Mouse (Mus musculus): ENCODE results near the gene Srd5a1. TPM values are rescaled to one million over a fixed set of nuclear protein-coding genes. Genes with fewer than 3 reads are reported as not detected.
A peak's percentile ranks its signal among the peaks of the same experiment; 100 is the strongest.

The Srd5a1 gene
- polyA plus RNA-seq, 1 experiment from 2014 or later: 24.5 TPM

DNA sequence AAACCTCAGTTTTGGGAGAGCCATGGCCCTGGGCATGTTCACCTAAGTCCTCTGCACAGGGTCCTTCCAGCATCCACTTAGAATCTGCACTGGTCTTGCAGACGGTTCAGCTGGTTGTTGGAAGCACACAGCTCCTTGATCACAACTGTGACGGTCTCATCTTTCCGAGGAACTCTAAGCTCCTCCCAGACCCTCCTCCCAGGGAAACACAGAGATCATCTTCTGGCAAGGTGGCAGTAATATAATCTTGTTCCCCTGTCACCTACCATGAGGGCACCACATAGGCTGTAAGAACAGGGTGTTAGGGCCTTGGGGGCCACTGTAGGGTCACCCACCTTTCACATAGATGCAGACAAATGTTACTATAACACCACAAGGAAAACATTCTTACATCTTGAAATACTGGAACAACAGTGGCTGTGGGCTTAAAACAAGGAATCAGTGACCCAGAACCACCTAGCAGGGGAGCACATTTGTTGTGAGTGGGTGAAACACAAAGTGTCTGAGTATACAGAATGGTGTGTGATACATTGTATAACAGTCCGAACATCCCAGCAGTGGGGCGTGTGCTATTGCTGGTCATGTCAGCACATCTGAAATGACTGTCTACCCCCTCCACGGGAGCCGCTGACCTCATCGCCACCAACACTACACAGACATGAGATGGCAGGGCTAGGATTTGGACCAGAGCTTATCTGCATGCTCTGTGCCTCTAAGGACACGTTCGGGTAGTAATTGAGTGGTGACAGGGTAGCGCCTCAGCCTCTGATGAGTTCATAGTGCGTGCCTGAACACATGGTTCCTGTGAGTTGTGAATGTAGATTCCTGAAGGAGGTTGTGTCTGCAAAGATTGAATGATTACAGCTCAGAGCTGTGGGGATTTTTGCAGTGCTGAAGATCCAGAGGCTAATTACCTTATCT, 48.3 kb downstream of the Srd5a1 start:
- no peaks in the 10 kb centered on the region for H3K27me3 ChIP-seq
- H3K4me2 ChIP-seq: no peak overlapping the region
- peaks cover 15% of the 10 kb centered on the region for H3K4me1 ChIP-seq (replicated peaks)
- ATAC-seq (ENCODE audit: low FRiP score): no peak
- H3K36me3 ChIP-seq: no peaks in the 10 kb centered on the region
- H3K4me3 ChIP-seq: no peak overlapping the region
- no peak overlapping the region for H3K27ac ChIP-seq
- no peak overlapping the region for H3K9ac ChIP-seq
- WGBS: 76% methylated on average over 12 of the region's 12 CpGs
- H3K9me3 ChIP-seq: no peaks in the 10 kb centered on the region

DNA sequence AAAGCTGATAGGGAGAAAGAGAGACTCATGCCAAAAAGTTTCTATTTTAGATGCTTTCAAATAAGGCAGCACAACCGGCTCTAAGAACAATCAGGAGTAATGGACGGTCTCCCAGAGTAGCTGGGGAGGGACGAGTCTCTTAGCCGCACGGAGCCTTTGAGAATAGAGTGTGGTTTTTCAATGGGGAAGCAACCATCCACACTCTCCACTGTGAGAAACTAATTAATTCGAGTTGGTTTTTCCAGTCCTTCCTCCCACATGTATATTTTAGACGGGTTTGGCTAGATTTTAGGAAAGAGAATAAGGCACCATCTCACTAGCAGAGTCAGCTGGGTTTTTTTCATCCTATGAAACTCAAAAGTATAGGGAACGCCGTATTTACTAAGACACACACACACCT, 49.2 kb downstream of the Srd5a1 start:
- Histone ChIP-seq H3K4me1 (replicated peaks) (peaks cover 16% of the 10 kb centered on the region), H3K27ac (no peak overlapping the region), H3K27me3 (no peaks in the 10 kb centered on the region), H3K4me2 (no peak overlapping the region), H3K4me3 (no peak overlapping the region), H3K36me3 (no peaks in the 10 kb centered on the region), H3K9ac (no peak overlapping the region), H3K9me3 (no peaks in the 10 kb centered on the region)
- no peak for ATAC-seq (ENCODE audit: low FRiP score)
- WGBS: 79% methylated on average over 9 of the region's 9 CpGs

DNA sequence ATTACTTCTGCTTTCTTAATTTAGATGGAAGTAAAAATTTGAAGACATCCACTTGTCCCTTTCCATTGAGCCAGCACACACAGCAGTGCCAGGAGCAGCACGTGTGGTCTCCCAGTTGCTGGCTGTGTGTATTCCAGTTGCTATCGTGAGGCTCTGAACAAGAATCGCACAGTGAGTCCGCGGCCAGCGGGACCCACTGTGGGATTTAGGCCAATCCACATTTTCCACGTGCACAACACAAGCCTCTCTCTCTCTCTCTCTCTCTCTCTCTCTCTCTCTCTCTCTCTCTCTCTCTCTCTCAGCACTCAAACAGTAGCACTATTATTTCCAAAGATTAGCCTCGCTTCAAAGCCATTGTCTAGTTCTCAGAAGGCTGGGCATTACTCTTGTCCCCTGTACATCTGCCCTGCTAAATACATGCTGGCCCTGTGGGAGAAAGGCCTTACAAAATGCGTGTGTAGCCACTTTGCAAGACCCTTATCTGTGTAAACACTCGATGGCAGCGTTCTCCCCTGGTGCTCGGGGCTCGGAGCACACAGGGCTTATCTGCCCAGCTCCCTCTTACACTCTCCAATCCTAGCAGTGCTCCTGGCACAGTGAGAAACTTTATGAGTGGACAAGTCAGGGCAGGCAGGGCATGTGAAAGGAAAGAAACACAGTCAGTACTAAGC, 51.8 kb downstream of the Srd5a1 start:
- peak; percentile 61 for ATAC-seq (ENCODE audit: low FRiP score)
- no peak overlapping the region for H3K27ac ChIP-seq
- H3K4me3 ChIP-seq: no peak overlapping the region
- no peaks in the 10 kb centered on the region for H3K9me3 ChIP-seq
- no peak overlapping the region for H3K4me2 ChIP-seq
- peaks cover 16% of the 10 kb centered on the region for H3K4me1 ChIP-seq (replicated peaks)
- H3K27me3 ChIP-seq: no peaks in the 10 kb centered on the region
- WGBS: 34% methylated on average over 13 of the region's 13 CpGs
- no peak overlapping the region for H3K9ac ChIP-seq
- H3K36me3 ChIP-seq: no peaks in the 10 kb centered on the region

DNA sequence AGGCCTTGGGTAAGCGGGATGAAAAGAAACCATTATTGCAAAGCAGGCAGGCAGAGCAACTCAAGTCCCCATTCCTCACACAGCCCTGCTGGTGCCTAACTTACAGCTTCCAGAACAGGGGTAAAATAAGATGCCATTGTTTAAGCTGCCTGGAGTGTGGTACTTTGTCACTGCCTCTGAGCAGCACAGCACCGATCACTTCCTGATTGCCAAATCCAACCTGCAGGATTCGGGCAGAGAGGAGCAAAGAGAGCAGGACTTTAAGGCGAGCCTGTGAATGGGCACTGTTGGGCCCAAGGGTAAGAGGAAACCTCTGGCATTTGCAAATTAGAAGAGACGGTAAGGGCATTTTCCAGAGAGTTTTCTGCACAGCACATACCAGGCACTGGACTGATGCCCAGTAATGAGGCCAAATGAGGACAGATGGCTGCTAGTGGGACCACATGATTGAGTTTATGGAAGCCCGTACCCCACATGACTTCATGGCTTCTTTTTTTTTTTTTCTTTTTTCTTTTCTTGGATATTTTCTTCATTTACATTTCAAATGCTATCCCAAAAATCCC, 53.1 kb downstream of the Srd5a1 start:
- no peak overlapping the region for H3K4me3 ChIP-seq
- no peak overlapping the region for H3K4me2 ChIP-seq
- H3K27ac ChIP-seq: no peak overlapping the region
- H3K9ac ChIP-seq: no peak overlapping the region
- no peak for ATAC-seq (ENCODE audit: low FRiP score)
- 75% methylated on average over 6 of the region's 6 CpGs for WGBS
- H3K36me3 ChIP-seq: no peaks in the 10 kb centered on the region
- no peaks in the 10 kb centered on the region for H3K9me3 ChIP-seq
- no peaks in the 10 kb centered on the region for H3K27me3 ChIP-seq
- peaks cover 16% of the 10 kb centered on the region for H3K4me1 ChIP-seq (replicated peaks)

DNA sequence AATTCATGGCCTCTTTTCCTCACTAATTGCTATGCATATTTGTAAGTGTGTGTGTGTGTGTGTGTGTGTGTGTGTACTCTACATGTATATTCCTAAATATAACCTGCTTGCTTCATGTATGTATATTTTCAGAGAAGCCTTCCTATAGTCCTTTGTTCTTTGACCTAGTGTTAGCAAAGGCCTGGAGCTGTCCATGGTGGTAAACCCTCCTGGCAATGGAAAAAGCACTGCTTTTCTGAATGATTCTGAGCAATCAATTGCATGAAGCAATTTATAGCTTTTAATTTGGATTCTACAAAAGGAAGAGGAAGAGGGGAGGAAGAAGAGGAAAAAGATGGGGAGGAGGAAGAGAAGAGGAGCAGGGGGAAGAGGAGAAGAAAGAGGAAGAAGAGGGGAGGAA, 54.5 kb downstream of the Srd5a1 start:
- Histone ChIP-seq H3K36me3 (no peaks in the 10 kb centered on the region), H3K4me2 (no peak overlapping the region), H3K9ac (no peak overlapping the region), H3K9me3 (no peaks in the 10 kb centered on the region), H3K4me3 (no peak overlapping the region), H3K4me1 (replicated peaks) (peaks cover 16% of the 10 kb centered on the region), H3K27me3 (no peaks in the 10 kb centered on the region), H3K27ac (no peak overlapping the region)
- ATAC-seq (ENCODE audit: low FRiP score): no peak

DNA sequence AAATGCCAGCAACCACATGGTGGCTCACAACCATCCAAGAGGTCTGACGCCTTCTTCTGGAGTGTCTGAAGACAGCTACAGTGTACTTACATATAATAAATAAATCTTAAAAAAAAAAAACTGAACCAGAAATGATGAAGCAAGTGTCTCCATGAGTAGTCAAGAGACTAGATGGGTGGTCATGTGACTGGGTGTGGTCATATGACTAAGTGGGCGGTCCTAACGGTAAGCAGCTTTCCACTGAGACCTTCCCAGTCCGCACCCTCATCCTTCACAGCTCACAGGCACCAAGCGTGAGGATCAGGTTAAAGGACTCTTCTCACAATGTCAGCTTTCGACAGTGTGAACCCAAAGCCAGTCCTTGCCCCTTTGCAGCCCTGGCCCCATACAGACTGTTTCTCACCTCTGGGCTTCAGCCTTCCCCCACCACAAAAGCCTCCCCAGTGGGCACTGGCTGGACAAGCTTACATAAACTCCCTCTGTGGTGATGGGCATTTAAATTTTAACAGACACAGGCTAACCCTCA, 55.2 kb downstream of the Srd5a1 start:
- 88% methylated on average over 6 of the region's 6 CpGs for WGBS

DNA sequence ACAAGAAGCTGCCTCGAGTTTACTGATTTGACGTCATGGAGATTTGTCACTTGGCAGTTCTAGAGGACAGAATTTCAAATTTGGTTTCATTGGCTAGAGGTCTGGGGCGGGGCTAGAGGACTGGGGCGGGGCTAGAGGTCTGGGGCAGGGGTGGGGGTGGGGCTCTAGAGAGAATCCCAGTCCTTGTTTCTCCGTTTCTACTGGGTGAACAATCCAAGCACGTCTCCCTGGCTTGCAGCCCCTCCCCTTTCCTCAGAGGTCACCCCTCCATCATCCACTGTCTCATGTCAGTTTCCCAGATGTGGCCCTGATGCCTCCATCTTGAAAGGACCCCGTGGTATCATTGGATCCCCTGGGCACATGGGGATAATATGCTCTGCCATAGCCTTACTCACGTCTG, 56.2 kb downstream of the Srd5a1 start:
- Histone ChIP-seq H3K27me3 (no peaks in the 10 kb centered on the region), H3K9ac (no peak overlapping the region), H3K4me3 (no peak overlapping the region), H3K36me3 (no peaks in the 10 kb centered on the region), H3K9me3 (no peaks in the 10 kb centered on the region), H3K27ac (no peak overlapping the region), H3K4me1 (replicated peaks) (peaks cover 16% of the 10 kb centered on the region), H3K4me2 (no peak overlapping the region)
- 23% methylated on average over 8 of the region's 8 CpGs for WGBS
- no peak for ATAC-seq (ENCODE audit: low FRiP score)

More for the DNA sequence above, 55.2 kb downstream of the Srd5a1 start:
- Histone ChIP-seq H3K4me1 (replicated peaks) (peaks cover 16% of the 10 kb centered on the region), H3K9me3 (no peaks in the 10 kb centered on the region), H3K4me3 (no peak overlapping the region), H3K36me3 (no peaks in the 10 kb centered on the region), H3K9ac (no peak overlapping the region), H3K27ac (no peak overlapping the region), H3K4me2 (no peak overlapping the region), H3K27me3 (no peaks in the 10 kb centered on the region)
- ATAC-seq (ENCODE audit: low FRiP score): no peak

DNA sequence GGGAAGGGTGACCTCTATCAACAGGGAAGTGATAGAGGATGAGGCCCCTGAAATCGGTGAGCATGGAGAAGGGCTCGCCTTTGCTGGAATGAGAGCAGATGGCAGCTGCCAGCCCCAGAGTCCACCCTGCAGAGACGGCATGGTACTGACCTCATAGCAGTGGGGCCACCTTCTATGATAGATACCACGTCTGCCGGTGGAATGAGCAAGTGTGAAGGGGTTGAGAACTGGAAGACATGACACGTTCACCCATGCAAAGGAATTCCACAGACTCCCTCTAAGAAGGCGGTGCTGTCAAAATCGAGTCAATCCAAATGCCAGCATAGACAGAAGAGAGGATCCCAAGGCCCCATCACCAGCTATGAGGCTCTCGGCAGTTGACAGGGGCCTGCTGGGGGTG, 57.0 kb downstream of the Srd5a1 start:
- H3K4me1 ChIP-seq (replicated peaks): peaks cover 11% of the 10 kb centered on the region
- H3K27ac ChIP-seq: no peak overlapping the region
- WGBS: 79% methylated on average over 9 of the region's 9 CpGs
- ATAC-seq (ENCODE audit: low FRiP score): no peak
- H3K36me3 ChIP-seq: no peaks in the 10 kb centered on the region
- H3K27me3 ChIP-seq: no peaks in the 10 kb centered on the region
- no peak overlapping the region for H3K9ac ChIP-seq
- no peak overlapping the region for H3K4me2 ChIP-seq
- H3K9me3 ChIP-seq: no peaks in the 10 kb centered on the region
- no peak overlapping the region for H3K4me3 ChIP-seq

DNA sequence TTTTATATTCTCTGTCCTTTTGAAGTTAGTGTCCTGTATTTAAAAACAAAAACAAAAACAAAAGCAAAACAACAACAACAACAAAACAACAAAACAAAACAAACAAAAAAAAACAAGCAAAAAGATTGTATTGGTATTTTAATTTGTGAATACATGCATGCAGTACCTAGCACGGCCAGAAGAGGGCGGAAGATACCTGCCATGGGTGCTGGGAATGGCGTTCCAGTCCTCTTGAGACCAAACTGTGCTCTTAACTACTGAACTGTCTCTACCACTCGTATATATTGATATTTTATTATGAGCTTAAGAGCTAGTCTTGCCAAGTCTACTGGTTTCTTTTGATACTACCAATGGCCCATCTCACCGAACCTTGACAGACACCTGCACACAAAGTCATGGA, 58.2 kb downstream of the Srd5a1 start:
- Histone ChIP-seq H3K27ac (no peak overlapping the region), H3K4me1 (replicated peaks) (0 out of 2 replicates have a peak, but pooled peaks cover 2% of the 10 kb centered on the region), H3K9ac (no peak overlapping the region), H3K9me3 (no peaks in the 10 kb centered on the region), H3K4me3 (no peak overlapping the region), H3K36me3 (no peaks in the 10 kb centered on the region), H3K27me3 (no peaks in the 10 kb centered on the region), H3K4me2 (no peak overlapping the region)
- WGBS: 25% methylated on average over 5 of the region's 5 CpGs
- ATAC-seq (ENCODE audit: low FRiP score): no peak

DNA sequence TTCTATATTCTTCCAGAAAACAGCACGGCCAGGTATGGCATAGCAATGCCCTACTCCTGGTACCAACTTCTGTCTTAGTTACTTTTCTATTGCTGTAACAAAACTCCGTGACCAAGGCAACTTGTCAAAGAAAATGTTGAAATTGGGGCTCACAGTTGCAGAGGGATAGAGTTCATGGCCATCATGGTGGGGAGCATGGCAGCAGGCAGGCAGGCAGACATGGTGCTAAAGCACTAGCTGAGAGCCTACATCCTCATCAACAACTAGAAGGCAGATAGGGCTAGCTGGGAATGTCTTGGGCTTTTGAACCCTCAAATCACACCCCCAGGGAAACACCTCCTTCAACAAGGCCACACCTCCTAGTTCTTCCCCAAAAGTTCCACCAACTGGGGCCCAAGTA, 60.4 kb downstream of the Srd5a1 start:
- Histone ChIP-seq H3K4me1 (replicated peaks) (no peaks in the 10 kb centered on the region), H3K27ac (no peak overlapping the region), H3K9me3 (no peaks in the 10 kb centered on the region), H3K4me2 (no peak overlapping the region), H3K4me3 (no peak overlapping the region), H3K9ac (no peak overlapping the region), H3K27me3 (no peaks in the 10 kb centered on the region), H3K36me3 (no peaks in the 10 kb centered on the region)
- ATAC-seq (ENCODE audit: low FRiP score): no peak
- WGBS: 89% methylated on average over 2 of the region's 2 CpGs

DNA sequence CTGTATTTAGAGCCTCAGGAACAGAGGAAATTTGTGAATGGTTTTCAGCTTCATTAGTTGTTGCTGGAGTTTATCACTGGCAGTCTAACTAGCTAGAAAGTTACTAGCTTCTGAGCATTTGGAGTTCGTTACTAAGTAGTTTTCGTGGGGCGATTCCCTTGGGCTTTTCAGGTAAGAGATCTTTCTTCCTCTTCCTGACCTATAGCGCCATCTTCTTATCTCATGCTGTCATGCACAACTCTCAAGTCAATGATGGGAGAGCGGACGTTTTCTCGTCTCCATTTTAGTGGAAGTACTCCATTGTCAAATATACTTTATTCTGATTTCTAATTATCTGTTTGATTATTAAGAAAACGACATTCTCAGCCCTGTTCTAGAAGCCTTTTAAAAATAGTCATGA, 61.3 kb downstream of the Srd5a1 start:
- Histone ChIP-seq H3K4me2 (no peak overlapping the region), H3K36me3 (no peaks in the 10 kb centered on the region), H3K27ac (no peak overlapping the region), H3K4me1 (replicated peaks) (no peaks in the 10 kb centered on the region), H3K27me3 (no peaks in the 10 kb centered on the region), H3K4me3 (no peak overlapping the region), H3K9me3 (no peaks in the 10 kb centered on the region), H3K9ac (no peak overlapping the region)
- WGBS: 53% methylated on average over 8 of the region's 8 CpGs
- no peak for ATAC-seq (ENCODE audit: low FRiP score)

DNA sequence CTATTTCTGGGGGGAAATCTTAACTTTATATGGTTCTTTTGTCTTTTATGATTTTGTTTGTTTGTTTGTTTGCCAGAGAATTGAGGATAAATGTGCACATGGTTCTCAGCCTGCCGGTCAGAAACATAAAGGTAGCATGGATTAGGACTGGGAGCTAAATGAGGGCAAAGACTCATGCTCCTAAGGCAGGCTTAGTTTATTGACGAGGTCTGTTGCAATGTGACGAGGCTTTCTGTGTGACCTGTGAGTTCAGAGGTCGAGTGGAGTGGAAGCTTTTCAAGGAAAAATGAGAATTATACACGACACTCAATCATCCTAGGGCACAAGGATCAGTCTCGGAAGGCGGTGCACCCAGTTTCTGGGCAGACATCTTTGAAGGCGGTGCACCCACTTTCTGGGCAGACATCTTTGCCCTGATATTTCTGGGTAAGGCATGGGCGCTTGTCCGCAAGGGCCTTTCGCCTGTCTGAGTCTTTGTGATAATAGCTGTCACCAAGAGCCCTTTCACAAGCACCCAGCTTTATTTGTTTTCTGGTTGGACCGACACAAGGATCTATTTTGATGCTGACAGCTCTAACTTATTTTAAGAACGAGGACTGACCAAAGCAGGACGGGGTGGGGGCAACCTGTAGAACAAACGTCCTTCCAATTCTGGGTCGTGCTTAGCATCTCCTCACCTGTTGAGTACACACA, 63.6 kb downstream of the Srd5a1 start:
- 67% methylated on average over 16 of the region's 16 CpGs for WGBS
- Histone ChIP-seq H3K9ac (no peak overlapping the region), H3K27me3 (no peaks in the 10 kb centered on the region), H3K9me3 (no peaks in the 10 kb centered on the region), H3K4me3 (no peak overlapping the region), H3K4me2 (no peak overlapping the region), H3K36me3 (no peaks in the 10 kb centered on the region), H3K27ac (no peak overlapping the region), H3K4me1 (replicated peaks) (peaks cover 15% of the 10 kb centered on the region)
- no peak for ATAC-seq (ENCODE audit: low FRiP score)
